Mouse (Mus musculus) lung, postnatal 4 days (tissue): ENCODE data around the gene Nr1h5.
A peak's percentile ranks its signal among the peaks of the same experiment; 100 is the strongest.

ENCODE experiments used
- DNase-seq, 2 experiments: peaks; one replicate each; pipeline ENCODE4 v3.0.0; 2021

Nr1h5 gene

GRCm38 (mm10) chr3:102964033-102964432 is at the start of gene Nr1h5:
Gene Nr1h5, minus strand, starts transcription at chr3:102964133.
- no peak for DNase-seq

GRCm38 (mm10) chr3:103001595-103001994 is 37.7 kb upstream of the Nr1h5 start:
- no peak for DNase-seq

- DNase-seq = no peak
These were observed 33.7 kb upstream of the Nr1h5 start for GRCm38 (mm10) chr3:102997591-102997990.

GRCm38 (mm10) chr3:102997036-102997435 is 33.1 kb upstream of the Nr1h5 start:
- no peak for DNase-seq

GRCm38 (mm10) chr3:102995605-102996321 is 31.8 kb upstream of the Nr1h5 start, which contains the start of gene Sike1:
Gene Sike1, plus strand, starts transcription at chr3:102995708.
- DNase-seq = peak; percentile 96

- DNase-seq = no peak
These were observed 31.3 kb upstream of the Nr1h5 start for GRCm38 (mm10) chr3:102995233-102995604.

GRCm38 (mm10) chr3:102992936-102993335 is 29.0 kb upstream of the Nr1h5 start:
- no peak for DNase-seq

GRCm38 (mm10) chr3:102991041-102991440 is 27.1 kb upstream of the Nr1h5 start:
- DNase-seq = no peak

GRCm38 (mm10) chr3:102980349-102980736 is 16.4 kb upstream of the Nr1h5 start:
- no peak for DNase-seq

GRCm38 (mm10) chr3:102979550-102980348 is 15.8 kb upstream of the Nr1h5 start:
- no peak for DNase-seq

GRCm38 (mm10) chr3:102976906-102977305 is 13.0 kb upstream of the Nr1h5 start:
- DNase-seq = no peak

GRCm38 (mm10) chr3:102970508-102970907 is 6.6 kb upstream of the Nr1h5 start:
- no peak for DNase-seq

GRCm38 (mm10) chr3:102970067-102970466 is 6.1 kb upstream of the Nr1h5 start:
- DNase-seq = peak; percentile 25 to 65

GRCm38 (mm10) chr3:102955596-102955995 is 8.3 kb downstream of the Nr1h5 start:
- DNase-seq = peak; percentile 18 to 30

GRCm38 (mm10) chr3:102955143-102955542 is 8.8 kb downstream of the Nr1h5 start:
- DNase-seq = no peak

- DNase-seq = no peak
These were observed 9.5 kb downstream of the Nr1h5 start for GRCm38 (mm10) chr3:102954476-102954875.

- peak in 1 of 2 experiments; percentile 27 for DNase-seq
These were observed 17.1 kb downstream of the Nr1h5 start for GRCm38 (mm10) chr3:102946861-102947260.

- no peak for DNase-seq
These were observed 17.6 kb downstream of the Nr1h5 start for GRCm38 (mm10) chr3:102946312-102946711.

- DNase-seq = no peak
These were observed 25.8 kb downstream of the Nr1h5 start for GRCm38 (mm10) chr3:102938100-102938499.

GRCm38 (mm10) chr3:102935451-102936354 is 28.2 kb downstream of the Nr1h5 start, which contains the start of gene Sycp1:
Gene Sycp1, minus strand, starts transcription at chr3:102936100.
- DNase-seq = no peak

GRCm38 (mm10) chr3:102899136-102899535 is 64.8 kb downstream of the Nr1h5 start:
- no peak for DNase-seq
